Mouse (Mus musculus) 3134 (cell line): Measurements from ENCODE around the gene Gucy1b2.

Experiments used
- DNase-seq: peaks from one replicate; pipeline ENCODE4 v3.0.0-alpha.2; 2011; ENCODE audit warnings: low spot score; ENCODE audit not compliant: insufficient read length; ENCODE audit errors: extremely low read depth

The Gucy1b2 gene

GRCm38 (mm10) chr14:62375694-62376093 lies 80.4 kb downstream of the Gucy1b2 start:
- DNase-seq, result no peak

GRCm38 (mm10) chr14:62374001-62374400 lies 82.1 kb downstream of the Gucy1b2 start:
- no peak for DNase-seq

GRCm38 (mm10) chr14:62370819-62371218 lies 85.3 kb downstream of the Gucy1b2 start:
- DNase-seq, result no peak

- DNase-seq, result no peak
These were observed 92.3 kb downstream of the Gucy1b2 start for GRCm38 (mm10) chr14:62363774-62364173.

- no peak for DNase-seq
These were observed 94.7 kb downstream of the Gucy1b2 start for GRCm38 (mm10) chr14:62361263-62361980.

GRCm38 (mm10) chr14:62355201-62355600 lies 100.9 kb downstream of the Gucy1b2 start:
- DNase-seq, result no peak

GRCm38 (mm10) chr14:62353793-62354192 lies 102.3 kb downstream of the Gucy1b2 start:
- DNase-seq, result no peak

GRCm38 (mm10) chr14:62353372-62353771 lies 102.7 kb downstream of the Gucy1b2 start:
- no peak for DNase-seq

GRCm38 (mm10) chr14:62350890-62351289 lies 105.2 kb downstream of the Gucy1b2 start:
- no peak for DNase-seq

GRCm38 (mm10) chr14:62350186-62350585 lies 105.9 kb downstream of the Gucy1b2 start:
- DNase-seq, result no peak

GRCm38 (mm10) chr14:62349786-62350185 lies 106.3 kb downstream of the Gucy1b2 start:
- no peak for DNase-seq

GRCm38 (mm10) chr14:62347103-62347502 lies 109.0 kb downstream of the Gucy1b2 start:
- no peak for DNase-seq

- DNase-seq, result no peak
These were observed 109.5 kb downstream of the Gucy1b2 start for GRCm38 (mm10) chr14:62346570-62346969.
